Mouse (Mus musculus) stomach, adult 2 months (tissue): ENCODE measurements around the gene Phospho2. TPM values are rescaled to one million over a fixed set of nuclear protein-coding genes. Genes with fewer than 3 reads are reported as not detected.

ENCODE experiments used
- polyA plus RNA-seq: library from polyadenylated mRNA; depleted of rRNA; stranded (reverse); fragments of >200 nt; gene quantifications from 2 replicates; pipeline ENCODE4 v1.2.3, GENCODE M21; 2012; rRNA removed

The Phospho2 gene
- 19.3 and 42.6 TPM in 2 replicates for polyA plus RNA-seq

GRCm38 (mm10) chr2:69789429-69790069 lies at the start of gene Phospho2, which contains the start of gene Ccdc173:
TSS of gene Phospho2 (plus strand) at chr2:69789623.
TSS of gene Ccdc173 (minus strand) at chr2:69789575.

DNA sequence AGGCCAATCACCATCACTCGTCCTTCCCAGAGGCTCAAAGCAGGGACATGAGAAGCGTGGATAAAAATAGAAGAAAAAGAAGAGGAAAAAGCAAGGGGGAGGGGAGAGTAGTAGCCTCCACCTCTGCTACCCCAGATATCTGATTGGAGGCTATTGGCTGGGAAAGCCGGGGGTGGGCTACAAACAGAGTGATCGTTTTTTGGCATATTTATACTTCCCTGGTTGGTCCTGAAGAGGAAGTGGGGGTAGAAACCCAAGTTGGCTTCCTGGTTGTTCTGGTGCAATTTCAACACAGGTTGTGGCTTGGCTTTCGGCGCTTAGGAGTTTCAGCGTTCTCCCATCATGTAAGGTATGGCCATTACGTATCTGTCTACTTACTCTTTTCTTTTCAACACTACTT lies 32.3 kb downstream of the Phospho2 start, which contains the start of gene Klhl23:
Klhl23 (plus strand) TSS at position 234 of the 400 bp plus-strand sequence.

Other genes with a start within 250 kb of the Phospho2 start
- 0.05 and 0.09 TPM in 2 replicates for gene Lrp2, start 203.6 kb upstream of the Phospho2 start, polyA plus RNA-seq
- gene Bbs5, start 142.5 kb upstream of the Phospho2 start, polyA plus RNA-seq = 0.11 TPM in 1 of 2 replicates, not detected in the other
- 0.22 and 0.60 TPM in 2 replicates for gene Klhl41, start 119.5 kb upstream of the Phospho2 start, polyA plus RNA-seq
- gene Fastkd1, start 76.1 kb upstream of the Phospho2 start, polyA plus RNA-seq = 0.72 and 1.3 TPM in 2 replicates
- 0.13 TPM in 2 replicates for gene Ppig, start 67.1 kb upstream of the Phospho2 start, polyA plus RNA-seq
- gene Ccdc173, start within 50 bp of the Phospho2 start, polyA plus RNA-seq = not detected in 2 replicates
- gene Klhl23, start 32.3 kb downstream of the Phospho2 start, polyA plus RNA-seq = 1.4 and 2.0 TPM in 2 replicates
- 0.08 and 0.18 TPM in 2 replicates for gene Ssb, start 71.9 kb downstream of the Phospho2 start, polyA plus RNA-seq
- gene Mettl5, start 96.0 kb downstream of the Phospho2 start, polyA plus RNA-seq = 4.4 and 5.3 TPM in 2 replicates
- gene Ubr3, start 107.6 kb downstream of the Phospho2 start, polyA plus RNA-seq = 5.9 TPM in 2 replicates
- gene Myo3b, start 249.5 kb downstream of the Phospho2 start, polyA plus RNA-seq = 0.08 TPM in 1 of 2 replicates, not detected in the other